Mouse (Mus musculus): ENCODE measurements around the gene R3hdml. TPM values are rescaled to one million over a fixed set of nuclear protein-coding genes. Genes with fewer than 3 reads are reported as not detected.

The R3hdml gene
- total RNA-seq, 2 experiments from 2014 or later: not detected

- peak; percentile 30 to 43 for DNase-seq (ENCODE audit: low spot score in 2 of 2)
Measured at GRCm38 (mm10) chr2:163538410-163538809, 46.3 kb downstream of the R3hdml start.

GRCm38 (mm10) chr2:163539321-163540040 lies 47.4 kb downstream of the R3hdml start:
- DNase-seq (ENCODE audit: low spot score in 2 of 2): no peak

- DNase-seq (ENCODE audit: low spot score in 2 of 2): no peak
Measured at GRCm38 (mm10) chr2:163540231-163541117, 48.4 kb downstream of the R3hdml start.

GRCm38 (mm10) chr2:163541568-163542182 lies 49.6 kb downstream of the R3hdml start:
- no peak for DNase-seq (ENCODE audit: low spot score in 2 of 2)

GRCm38 (mm10) chr2:163542674-163543073 lies 50.6 kb downstream of the R3hdml start:
- DNase-seq (ENCODE audit: low spot score in 2 of 2): no peak

GRCm38 (mm10) chr2:163546623-163547318 lies 54.7 kb downstream of the R3hdml start:
- no peak for DNase-seq (ENCODE audit: low spot score in 2 of 2)

- no peak for DNase-seq (ENCODE audit: low spot score in 2 of 2)
Measured at GRCm38 (mm10) chr2:163548822-163549221, 56.7 kb downstream of the R3hdml start.

GRCm38 (mm10) chr2:163549786-163550185 lies 57.7 kb downstream of the R3hdml start:
- no peak for DNase-seq (ENCODE audit: low spot score in 2 of 2)

Other genes starting within 250 kb of the R3hdml start
- gene Jph2, start 94.3 kb upstream of the R3hdml start, total RNA-seq (2021): under 1 TPM; 0.56 to 0.58 TPM
- gene Oser1, start 67.6 kb upstream of the R3hdml start, total RNA-seq (2021): 10 to 100 TPM; 22.2 to 25.0 TPM
- gene Gdap1l1, start 53.8 kb upstream of the R3hdml start, total RNA-seq (2021): 10 to 100 TPM; 71.5 to 73.3 TPM
- gene Fitm2, start 19.7 kb upstream of the R3hdml start, total RNA-seq (2021): 10 to 100 TPM; 20.1 to 20.8 TPM
- not detected for gene Hnf4a, start 14.5 kb downstream of the R3hdml start, total RNA-seq (2021)
- gene Ttpal, start 110.0 kb downstream of the R3hdml start, total RNA-seq (2021): 10 to 100 TPM; 66.3 to 68.8 TPM
- 100 to 1,000 TPM; 223 to 236 TPM for gene Serinc3, start 152.8 kb downstream of the R3hdml start, total RNA-seq (2021)
- 100 to 1,000 TPM; 130 to 132 TPM for gene Pkig, start 166.1 kb downstream of the R3hdml start, total RNA-seq (2021)